Comparison of ENCODE assay signal across 8 mouse cellular contexts in genomic region chr1:156039989-156040388, GRCm38 (mm10). TPM values are rescaled to one million over a fixed set of nuclear protein-coding genes. Genes with fewer than 3 reads are reported as not detected.
A peak's percentile ranks its signal among the peaks of the same experiment; 100 is the strongest.
DNase-seq lines count a peak whose midpoint lies in the region; ATAC-seq and TF ChIP-seq lines count a peak whose summit lies in the region.
"Not testable (repeated sequence)": the region's sequence is repeated elsewhere in the genome, so short reads cannot be mapped to it uniquely, and the experiment has no call there.

No protein-coding gene starts in this region.

- H3K4me2 ChIP-seq in intestine, postnatal 0 days (replicated peaks; ENCODE audit: low read depth); midbrain, embryonic 15.5 days; stomach, postnatal 0 days (replicated peaks; ENCODE audit: low read depth): not testable (repeated sequence)
- H3K4me2 ChIP-seq in liver, embryonic 13.5 days, result peak overlapping the region; percentile 87

- not testable (repeated sequence) for TF ChIP-seq EP300 in stomach, postnatal 0 days (optimal IDR thresholded peaks at IDR 0.05)

- DNase-seq in 3T3-L1 (ENCODE audit: low read depth, low spot score) (peak; percentile 54), R1 (ENCODE audit: low read depth, low spot score) (peak; percentile 89)
- peak; percentile 13 to 23 for DNase-seq in cerebellum, postnatal 10 days
- DNase-seq in heart, embryonic 10.5 days (ENCODE audit: low spot score); stomach, postnatal 0 days (ENCODE audit: low spot score): not testable (repeated sequence)
- DNase-seq in liver, embryonic 13.5 days, result peak; percentile 33

- H3K4me1 ChIP-seq in heart, embryonic 10.5 days, result peaks cover 20% of the 10 kb centered on the region
- not testable (repeated sequence) for H3K4me1 ChIP-seq in intestine, postnatal 0 days (replicated peaks; ENCODE audit: control insufficient read depth, insufficient read depth, low read length); stomach, postnatal 0 days (replicated peaks; ENCODE audit: control insufficient read depth, insufficient read depth)
- H3K4me1 ChIP-seq in liver, embryonic 13.5 days (replicated peaks), result peaks cover 61% of the 10 kb centered on the region
- peaks cover 30% of the 10 kb centered on the region for H3K4me1 ChIP-seq in midbrain, embryonic 15.5 days

- H3K9me3 ChIP-seq in heart, embryonic 10.5 days; intestine, postnatal 0 days (ENCODE audit: control insufficient read depth); liver, embryonic 13.5 days (replicated peaks); midbrain, embryonic 15.5 days; stomach, postnatal 0 days (ENCODE audit: control insufficient read depth, low read length): not testable (repeated sequence)

- ATAC-seq in intestine, postnatal 0 days; liver, embryonic 13.5 days (ENCODE audit: low read depth); midbrain, embryonic 15.5 days (replicated peaks); stomach, postnatal 0 days (ENCODE audit: low FRiP score, low TSS enrichment): not testable (repeated sequence)

- H3K27ac ChIP-seq in heart, embryonic 10.5 days, result peak overlapping the region; percentile 87; the same call in 1 of the 2 replicates
- not testable (repeated sequence) for H3K27ac ChIP-seq in intestine, postnatal 0 days (ENCODE audit: low read depth, low read length)
- H3K27ac ChIP-seq in liver, embryonic 13.5 days, result peak overlapping the region; percentile 84
- peak overlapping the region; percentile 59; the same call in 1 of the 2 replicates for H3K27ac ChIP-seq in midbrain, embryonic 15.5 days
- peak overlapping the region; percentile 58; the same call in 1 of the 2 replicates for H3K27ac ChIP-seq in stomach, postnatal 0 days (replicated peaks)

- TF ChIP-seq CTCF in intestine, postnatal 0 days (IDR thresholded peaks at IDR 0.05; ENCODE audit: low read depth), result peak; percentile 54
- peak; percentile 48 for TF ChIP-seq CTCF in stomach, postnatal 0 days (IDR thresholded peaks at IDR 0.05; ENCODE audit: low read depth)

- peaks cover 17% of the 10 kb centered on the region for H3K36me3 ChIP-seq in heart, embryonic 10.5 days
- H3K36me3 ChIP-seq in intestine, postnatal 0 days (ENCODE audit: control insufficient read depth, insufficient read depth); midbrain, embryonic 15.5 days (replicated peaks); stomach, postnatal 0 days (ENCODE audit: control insufficient read depth, insufficient read depth, low read length): not testable (repeated sequence)
- H3K36me3 ChIP-seq in liver, embryonic 13.5 days, result peaks cover 27% of the 10 kb centered on the region

- H3K4me3 ChIP-seq in heart, embryonic 10.5 days, result 0 out of 2 replicates have a peak overlapping the region, but pooled peaks have one; percentile 72
- H3K4me3 ChIP-seq in intestine, postnatal 0 days (ENCODE audit: low read depth, low read length); midbrain, embryonic 15.5 days; stomach, postnatal 0 days (ENCODE audit: low read depth, low read length): not testable (repeated sequence)
- H3K4me3 ChIP-seq in liver, embryonic 13.5 days (replicated peaks), result peak overlapping the region; percentile 79; the same call in 1 of the 2 replicates

- WGBS in heart, embryonic 10.5 days, result 70% methylated on average over 7 of the region's 7 CpGs
- 72% methylated on average over 7 of the region's 7 CpGs for WGBS in intestine, postnatal 0 days
- 63% methylated on average over 7 of the region's 7 CpGs for WGBS in liver, embryonic 13.5 days (ENCODE audit: insufficient replicate concordance)
- WGBS in midbrain, embryonic 15.5 days, result 62% methylated on average over 7 of the region's 7 CpGs
- 67% methylated on average over 7 of the region's 7 CpGs for WGBS in stomach, postnatal 0 days

- H3K9ac ChIP-seq in intestine, postnatal 0 days (ENCODE audit: low read depth, low read length); midbrain, embryonic 15.5 days; stomach, postnatal 0 days (ENCODE audit: low read length): not testable (repeated sequence)
- H3K9ac ChIP-seq in liver, embryonic 13.5 days, result peak overlapping the region; percentile 57; the same call in 1 of the 2 replicates

- not testable (repeated sequence) for H3K27me3 ChIP-seq in heart, embryonic 10.5 days (ENCODE audit: insufficient read depth, poor library complexity, severe bottlenecking); intestine, postnatal 0 days (replicated peaks; ENCODE audit: control insufficient read depth, insufficient read depth, low read length); liver, embryonic 13.5 days; midbrain, embryonic 15.5 days (replicated peaks); stomach, postnatal 0 days (ENCODE audit: control insufficient read depth, insufficient read depth, low read length)

RNA-seq across cellular contexts. Expression of gene Tor1aip1, which starts 3.7 kb away (rescaled TPM):
- polyA plus RNA-seq in heart, embryonic 10.5 days (2016; fragmentation: Nextera tagmentation; extraction: Ambion mirVana), result 35.6 and 38.8 TPM in 2 replicates
- polyA plus RNA-seq in intestine, postnatal 0 days (2015; fragmentation: Nextera tagmentation; extraction: Ambion mirVana), result 34.6 and 34.7 TPM in 2 replicates
- polyA plus RNA-seq in liver, embryonic 13.5 days (2015; fragmentation: Nextera tagmentation; extraction: Ambion mirVana), result 25.9 and 29.6 TPM in 2 replicates
- 18.8 and 19.9 TPM in 2 replicates for polyA plus RNA-seq in midbrain, embryonic 15.5 days (2015; fragmentation: Nextera tagmentation; extraction: Ambion mirVana)
- 35.4 and 38.6 TPM in 2 replicates for polyA plus RNA-seq in stomach, postnatal 0 days (2015; fragmentation: Nextera tagmentation; extraction: Ambion mirVana)

RNA-seq across cellular contexts. Expression of gene Tor1aip2, which starts 4.8 kb away (rescaled TPM):
- polyA plus RNA-seq in heart, embryonic 10.5 days (2016; fragmentation: Nextera tagmentation; extraction: Ambion mirVana), result 92.8 and 108 TPM in 2 replicates
- polyA plus RNA-seq in intestine, postnatal 0 days (2015; fragmentation: Nextera tagmentation; extraction: Ambion mirVana), result 129 and 142 TPM in 2 replicates
- polyA plus RNA-seq in liver, embryonic 13.5 days (2015; fragmentation: Nextera tagmentation; extraction: Ambion mirVana), result 47.9 and 58.5 TPM in 2 replicates
- 59.9 and 61.8 TPM in 2 replicates for polyA plus RNA-seq in midbrain, embryonic 15.5 days (2015; fragmentation: Nextera tagmentation; extraction: Ambion mirVana)
- polyA plus RNA-seq in stomach, postnatal 0 days (2015; fragmentation: Nextera tagmentation; extraction: Ambion mirVana), result 67.0 and 69.8 TPM in 2 replicates
